Mouse (Mus musculus) gonadal fat pad, adult 2 months (tissue): Measurements from ENCODE around the gene Il23r. TPM values are rescaled to one million over a fixed set of nuclear protein-coding genes. Genes with fewer than 3 reads are reported as not detected.

Experiments used
- DNase-seq: peaks from one replicate; pipeline ENCODE4 v3.0.0-alpha.2; 2012; ENCODE audit warnings: low read depth
- polyA plus RNA-seq: library from polyadenylated mRNA; depleted of rRNA; stranded (reverse); fragments of >200 nt; gene quantifications from 2 replicates; pipeline ENCODE4 v1.2.3, GENCODE M21; 2012; rRNA removed

The Il23r gene
- polyA plus RNA-seq, 1 experiment = not detected

DNA sequence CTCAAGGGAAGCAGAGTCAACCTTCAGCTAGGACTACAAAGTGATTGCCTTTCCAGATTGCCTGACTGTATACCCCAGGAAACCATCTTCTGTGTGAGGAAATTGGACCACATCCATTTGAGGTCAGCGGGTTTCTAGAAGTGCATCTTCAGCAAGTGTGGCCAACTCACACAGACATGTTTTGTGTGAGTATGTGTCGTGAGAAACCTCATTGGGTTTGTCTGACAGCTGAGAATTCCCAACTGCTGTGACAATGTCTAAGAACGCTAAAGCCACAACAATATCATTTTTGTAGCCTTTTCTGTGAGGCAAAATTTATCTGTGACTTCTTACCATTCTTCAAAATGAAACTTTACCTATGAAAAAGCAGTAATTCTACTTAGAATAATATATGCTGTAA is 59.8 kb downstream of the Il23r start:
- no peak for DNase-seq

DNA sequence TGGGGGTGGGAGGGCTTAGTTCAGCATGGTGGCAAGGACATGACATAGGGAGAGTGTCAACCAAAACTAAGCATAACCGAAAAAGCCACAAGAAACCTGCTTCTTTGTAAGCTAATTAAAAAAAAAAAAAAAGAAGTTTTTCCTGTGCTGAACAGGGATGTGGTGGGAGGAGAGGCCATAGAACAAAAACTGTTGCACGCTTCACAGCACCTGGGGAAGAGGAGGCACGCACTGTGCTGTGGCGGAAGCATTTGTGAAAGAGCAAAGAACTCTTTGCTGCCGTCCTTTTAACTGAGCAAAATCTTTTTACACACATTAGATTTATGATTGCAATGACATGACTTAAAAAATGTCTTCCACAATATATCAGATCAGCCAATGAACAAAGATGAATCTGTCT is 69.9 kb downstream of the Il23r start:
- no peak for DNase-seq

DNA sequence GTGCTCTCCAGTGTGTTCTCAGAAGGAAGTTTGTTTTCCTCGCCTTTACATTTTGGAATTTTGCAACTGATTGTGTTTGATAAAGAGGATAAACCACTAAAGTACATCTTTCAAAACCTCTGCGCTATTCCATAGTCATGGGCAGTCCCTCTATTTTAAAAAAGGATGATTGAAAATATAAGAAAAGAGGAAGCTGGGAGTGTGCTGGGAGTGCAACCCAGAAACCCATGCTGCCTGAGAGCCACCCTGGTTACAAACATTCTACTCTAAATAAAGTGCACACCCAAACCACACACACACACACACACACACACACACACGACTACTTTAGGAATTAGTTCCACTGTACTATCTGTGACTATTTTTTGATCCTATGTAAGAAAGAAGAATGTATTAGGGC is 75.1 kb downstream of the Il23r start:
- DNase-seq = no peak

DNA sequence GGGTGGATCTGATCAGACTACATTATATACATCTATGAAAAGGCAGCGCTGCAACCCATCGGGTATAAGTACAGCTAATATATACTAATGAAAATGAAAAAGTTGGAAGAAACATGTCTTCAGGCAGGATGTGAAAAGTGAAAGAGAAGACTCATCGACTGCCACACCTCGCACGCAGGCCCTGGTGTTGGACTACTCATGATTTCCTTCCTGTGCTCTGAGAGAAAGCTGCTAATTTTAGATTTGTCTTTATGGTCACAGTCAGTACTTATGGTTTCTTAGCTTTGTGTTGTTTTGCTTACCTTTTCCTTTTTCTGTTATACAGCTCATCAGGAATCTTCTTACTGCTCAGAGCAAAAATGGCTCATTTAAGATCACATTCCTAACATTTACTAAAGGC is 76.4 kb downstream of the Il23r start:
- DNase-seq = no peak

DNA sequence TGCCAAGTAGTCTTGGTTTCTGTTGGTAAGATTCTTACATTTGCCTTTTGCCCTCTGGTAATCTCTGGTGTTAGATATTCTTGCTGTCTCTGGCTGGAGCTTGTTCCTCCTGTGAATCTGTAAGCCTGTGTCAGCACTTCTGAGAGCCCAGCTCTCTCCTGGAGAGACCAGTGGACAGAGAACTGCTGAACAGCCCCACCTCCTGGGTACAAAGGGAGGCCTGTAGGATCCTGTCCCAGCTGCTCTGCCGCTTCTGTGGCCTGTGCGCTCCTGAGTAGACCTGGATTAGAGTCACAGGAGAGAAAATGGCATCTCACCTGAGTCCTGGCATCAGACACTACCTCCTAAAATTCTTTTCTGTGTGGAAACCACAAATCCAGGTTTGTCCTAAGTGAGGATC is 78.3 kb downstream of the Il23r start:
- DNase-seq = no peak

DNA sequence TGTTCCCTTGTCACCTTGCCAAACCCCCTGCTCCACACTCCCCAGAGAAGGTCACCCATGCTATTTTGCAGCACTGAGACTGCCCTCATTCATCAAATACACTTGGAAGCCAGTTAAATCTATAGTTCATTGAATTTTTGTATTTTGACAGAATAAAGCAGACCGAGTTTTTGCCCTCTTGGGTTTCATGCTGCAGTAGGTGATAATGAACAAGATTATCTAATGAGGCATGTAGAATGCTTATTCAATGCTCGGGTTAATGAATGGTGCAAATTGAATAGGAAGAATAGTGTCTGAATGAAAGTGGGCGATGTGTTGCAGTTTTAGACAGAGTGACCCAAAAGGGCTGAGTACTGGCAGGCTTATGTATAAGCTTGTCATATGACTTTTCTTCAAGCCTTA is 86.4 kb downstream of the Il23r start:
- DNase-seq = no peak

DNA sequence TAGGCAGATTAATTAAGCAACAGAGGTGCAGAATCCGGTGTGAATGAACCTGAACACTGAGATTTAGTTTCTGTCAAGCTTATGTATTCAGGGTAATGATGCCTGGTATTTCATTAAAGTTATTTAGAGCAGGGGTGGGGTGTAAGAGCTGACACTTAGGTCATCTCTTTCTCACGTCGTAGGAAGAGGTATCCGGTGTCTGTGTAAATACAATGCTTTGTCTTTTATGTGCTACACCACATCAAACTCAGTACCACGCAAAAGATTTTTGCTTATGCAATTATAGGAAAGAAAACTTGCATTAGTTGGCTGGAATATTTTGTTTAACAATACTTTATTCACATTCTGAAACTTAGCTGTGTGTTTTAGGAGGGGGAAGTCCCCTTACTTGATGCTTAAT is 92.1 kb downstream of the Il23r start:
- no peak for DNase-seq

DNA sequence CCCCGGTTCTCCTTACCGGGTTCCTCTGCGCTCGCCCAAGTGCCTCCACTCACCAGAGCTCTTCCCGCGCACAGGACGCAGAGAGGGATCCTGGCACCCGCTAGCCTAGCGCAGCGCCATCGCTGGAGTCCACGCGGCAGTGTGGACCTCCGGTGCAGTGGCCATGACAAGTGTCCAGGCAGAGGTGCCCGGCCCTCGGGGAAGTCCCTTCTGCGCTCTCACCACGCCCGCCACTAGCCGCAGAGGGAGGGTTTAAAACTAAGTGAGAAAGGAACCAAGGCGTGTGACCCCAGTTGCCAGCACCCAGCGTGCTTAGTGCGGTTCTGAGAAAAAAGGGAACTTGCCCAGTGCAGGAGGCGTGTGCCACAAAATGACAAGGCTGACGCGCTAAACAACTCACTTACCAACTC is 115.7 kb downstream of the Il23r start, which contains the start of gene Il12rb2:
TSS of gene Il12rb2 (minus strand) at position 207 of the 410 bp plus-strand sequence.
- DNase-seq = no peak

Other genes starting within 250 kb of the Il23r start
- gene Il12rb2, start 115.7 kb downstream of the Il23r start, polyA plus RNA-seq = 0.28 and 0.43 TPM in 2 replicates
- 9.5 and 16.5 TPM in 2 replicates for gene Tacstd2, start 43.9 kb upstream of the Il23r start, polyA plus RNA-seq